Mouse (Mus musculus): ENCODE measurements at regions not wholly inside any gene's neighbourhood (a gene's known extent, or its start where the extent isn't known, plus 50 kb on each side); places are given as distances from the start of the nearest gene placed in this dataset.

- no peak overlapping the region for H3K27ac ChIP-seq (ENCODE audit: insufficient read depth, low read length)
- H3K4me3 ChIP-seq (ENCODE audit: insufficient read depth, low read length), result no peak overlapping the region
- no peaks in the 10 kb centered on the region for H3K4me1 ChIP-seq (ENCODE audit: control insufficient read depth, insufficient read depth, low read length)
- no peak for TF ChIP-seq CTCF (IDR thresholded peaks at IDR 0.05; ENCODE audit: borderline replicate concordance, insufficient read depth, low read length)
- TF ChIP-seq POLR2A (IDR thresholded peaks at IDR 0.05; ENCODE audit: low read depth, low read length), result no peak
Measured at GRCm38 (mm10) chr8:41648276-41648675, 231.4 kb upstream of the Frg1 start.

- no peaks in the 10 kb centered on the region for H3K4me1 ChIP-seq (ENCODE audit: control insufficient read depth, insufficient read depth, low read length)
- TF ChIP-seq CTCF (IDR thresholded peaks at IDR 0.05; ENCODE audit: borderline replicate concordance, insufficient read depth, low read length), result no peak
- no peak for TF ChIP-seq POLR2A (IDR thresholded peaks at IDR 0.05; ENCODE audit: low read depth, low read length)
- no peak overlapping the region for H3K27ac ChIP-seq (ENCODE audit: insufficient read depth, low read length)
- H3K4me3 ChIP-seq (ENCODE audit: insufficient read depth, low read length), result no peak overlapping the region
Measured at GRCm38 (mm10) chr8:41644626-41645025, 227.8 kb upstream of the Frg1 start.

- TF ChIP-seq CTCF (IDR thresholded peaks at IDR 0.05; ENCODE audit: borderline replicate concordance, insufficient read depth, low read length), result no peak
- no peak for TF ChIP-seq POLR2A (IDR thresholded peaks at IDR 0.05; ENCODE audit: low read depth, low read length)
Measured at GRCm38 (mm10) chr8:41623841-41624240, 207.0 kb upstream of the Frg1 start.

GRCm38 (mm10) chr8:41600255-41600654 is 183.4 kb upstream of the Frg1 start:
- H3K27ac ChIP-seq (ENCODE audit: insufficient read depth, low read length), result no peak overlapping the region
- H3K4me3 ChIP-seq (ENCODE audit: insufficient read depth, low read length), result no peak overlapping the region
- H3K4me1 ChIP-seq (ENCODE audit: control insufficient read depth, insufficient read depth, low read length), result no peaks in the 10 kb centered on the region
- no peak for TF ChIP-seq POLR2A (IDR thresholded peaks at IDR 0.05; ENCODE audit: low read depth, low read length)
- TF ChIP-seq CTCF (IDR thresholded peaks at IDR 0.05; ENCODE audit: borderline replicate concordance, insufficient read depth, low read length), result no peak

More at GRCm38 (mm10) chr8:41623841-41624240, 207.0 kb upstream of the Frg1 start:
- no peaks in the 10 kb centered on the region for H3K4me1 ChIP-seq (ENCODE audit: control insufficient read depth, insufficient read depth, low read length)
- no peak overlapping the region for H3K27ac ChIP-seq (ENCODE audit: insufficient read depth, low read length)
- no peak overlapping the region for H3K4me3 ChIP-seq (ENCODE audit: insufficient read depth, low read length)

GRCm38 (mm10) chr8:41594446-41594845 is 177.6 kb upstream of the Frg1 start:
- H3K4me1 ChIP-seq (ENCODE audit: control insufficient read depth, insufficient read depth, low read length), result no peaks in the 10 kb centered on the region
- H3K4me3 ChIP-seq (ENCODE audit: insufficient read depth, low read length), result no peak overlapping the region
- no peak overlapping the region for H3K27ac ChIP-seq (ENCODE audit: insufficient read depth, low read length)
- no peak for TF ChIP-seq POLR2A (IDR thresholded peaks at IDR 0.05; ENCODE audit: low read depth, low read length)
- TF ChIP-seq CTCF (IDR thresholded peaks at IDR 0.05; ENCODE audit: borderline replicate concordance, insufficient read depth, low read length), result no peak

- Histone ChIP-seq H3K4me3 (ENCODE audit: insufficient read depth, low read length) (no peak overlapping the region), H3K27ac (ENCODE audit: insufficient read depth, low read length) (no peak overlapping the region), H3K4me1 (ENCODE audit: control insufficient read depth, insufficient read depth, low read length) (no peaks in the 10 kb centered on the region)
- TF ChIP-seq CTCF (IDR thresholded peaks at IDR 0.05; ENCODE audit: borderline replicate concordance, insufficient read depth, low read length), result no peak
- TF ChIP-seq POLR2A (IDR thresholded peaks at IDR 0.05; ENCODE audit: low read depth, low read length), result no peak
Measured at GRCm38 (mm10) chr8:41593666-41594042, 176.8 kb upstream of the Frg1 start.

- H3K4me1 ChIP-seq (ENCODE audit: control insufficient read depth, insufficient read depth, low read length), result no peaks in the 10 kb centered on the region
- TF ChIP-seq POLR2A (IDR thresholded peaks at IDR 0.05; ENCODE audit: low read depth, low read length), result no peak
- no peak for TF ChIP-seq CTCF (IDR thresholded peaks at IDR 0.05; ENCODE audit: borderline replicate concordance, insufficient read depth, low read length)
- H3K4me3 ChIP-seq (ENCODE audit: insufficient read depth, low read length), result no peak overlapping the region
- no peak overlapping the region for H3K27ac ChIP-seq (ENCODE audit: insufficient read depth, low read length)
Measured at GRCm38 (mm10) chr8:41592741-41593665, 176.1 kb upstream of the Frg1 start.

GRCm38 (mm10) chr8:41592174-41592573 is 175.3 kb upstream of the Frg1 start:
- H3K4me1 ChIP-seq (ENCODE audit: control insufficient read depth, insufficient read depth, low read length), result no peaks in the 10 kb centered on the region
- no peak overlapping the region for H3K27ac ChIP-seq (ENCODE audit: insufficient read depth, low read length)
- H3K4me3 ChIP-seq (ENCODE audit: insufficient read depth, low read length), result no peak overlapping the region
- no peak for TF ChIP-seq CTCF (IDR thresholded peaks at IDR 0.05; ENCODE audit: borderline replicate concordance, insufficient read depth, low read length)
- TF ChIP-seq POLR2A (IDR thresholded peaks at IDR 0.05; ENCODE audit: low read depth, low read length), result no peak

- no peak overlapping the region for H3K27ac ChIP-seq (ENCODE audit: insufficient read depth, low read length)
- H3K4me1 ChIP-seq (ENCODE audit: control insufficient read depth, insufficient read depth, low read length), result no peaks in the 10 kb centered on the region
- TF ChIP-seq POLR2A (IDR thresholded peaks at IDR 0.05; ENCODE audit: low read depth, low read length) (no peak), CTCF (IDR thresholded peaks at IDR 0.05; ENCODE audit: borderline replicate concordance, insufficient read depth, low read length) (no peak)
- H3K4me3 ChIP-seq (ENCODE audit: insufficient read depth, low read length), result no peak overlapping the region
Measured at GRCm38 (mm10) chr8:41588157-41588556, 171.3 kb upstream of the Frg1 start.

Measured in embryonic fibroblast, embryonic 13.5 days (primary cell).